Mouse (Mus musculus) limb, embryonic 13.5 days (tissue): ENCODE measurements around the gene Tcn2. TPM values are rescaled to one million over a fixed set of nuclear protein-coding genes. Genes with fewer than 3 reads are reported as not detected.
"Not testable (repeated sequence)": the region's sequence is repeated elsewhere in the genome, so short reads cannot be mapped to it uniquely, and the experiment has no call there.

Experiments used
- ATAC-seq: fragments of 200-750 bp; cut with Nextera tagmentation; 2 replicates; pipeline ENCODE4 v1.8.0; 2017; ENCODE audit warnings: low read depth, moderate number of reproducible peaks, moderate TSS enrichment; ENCODE audit not compliant: low FRiP score
- H3K27ac ChIP-seq: fragments of 300-500 bp; sonication (generic); 2 replicates; pipeline ENCODE4 v1.5.1; 2015; ENCODE audit warnings: inconsistent platforms, mild to moderate bottlenecking, moderate library complexity
- H3K27me3 ChIP-seq: fragments of 300-500 bp; sonication (generic); 2 replicates; pipeline ENCODE4 v1.6.1; 2015; ENCODE audit warnings: mild to moderate bottlenecking, inconsistent platforms
- H3K36me3 ChIP-seq: fragments of 300-500 bp; sonication (generic); 2 replicates; pipeline ENCODE4 v1.6.1; 2015; ENCODE audit warnings: inconsistent platforms, mild to moderate bottlenecking, moderate library complexity
- H3K4me1 ChIP-seq: fragments of 300-500 bp; sonication (generic); 2 replicates; pipeline ENCODE4 v1.6.1; 2015; ENCODE audit warnings: inconsistent platforms
- H3K4me2 ChIP-seq: fragments of 300-500 bp; sonication (generic); replicated peaks from 2 replicates; pipeline ENCODE4 v1.6.1; 2015; ENCODE audit warnings: inconsistent platforms, mild to moderate bottlenecking, moderate library complexity
- H3K4me3 ChIP-seq: fragments of 300-500 bp; sonication (generic); 2 replicates; pipeline ENCODE4 v1.5.1; 2015; ENCODE audit warnings: moderate library complexity, mild to moderate bottlenecking, inconsistent platforms
- H3K9ac ChIP-seq: fragments of 300-500 bp; sonication (generic); 2 replicates; pipeline ENCODE4 v1.6.1; 2015; ENCODE audit warnings: mild to moderate bottlenecking, inconsistent platforms
- H3K9me3 ChIP-seq: fragments of 300-500 bp; sonication (generic); 2 replicates; pipeline ENCODE4 v1.6.1; 2016; ENCODE audit warnings: inconsistent platforms
- WGBS: fragments of 180-500 bp; shearing (Covaris S2); methylation state at CpG from one replicate; pipeline ENCODE4 v1.1.7; 2015; 5-methylcytosine and 5-hydroxymethylcytosine counted together
- polyA plus RNA-seq: library from polyadenylated mRNA; unstranded; fragments of >200 nt; fragmentation: Nextera tagmentation; extraction: Ambion mirVana; gene quantifications from 2 replicates; pipeline ENCODE4 v1.2.1, GENCODE M21; 2015

Gene Tcn2
- polyA plus RNA-seq, 1 experiment from 2014 or later: 44.1 TPM

DNA sequence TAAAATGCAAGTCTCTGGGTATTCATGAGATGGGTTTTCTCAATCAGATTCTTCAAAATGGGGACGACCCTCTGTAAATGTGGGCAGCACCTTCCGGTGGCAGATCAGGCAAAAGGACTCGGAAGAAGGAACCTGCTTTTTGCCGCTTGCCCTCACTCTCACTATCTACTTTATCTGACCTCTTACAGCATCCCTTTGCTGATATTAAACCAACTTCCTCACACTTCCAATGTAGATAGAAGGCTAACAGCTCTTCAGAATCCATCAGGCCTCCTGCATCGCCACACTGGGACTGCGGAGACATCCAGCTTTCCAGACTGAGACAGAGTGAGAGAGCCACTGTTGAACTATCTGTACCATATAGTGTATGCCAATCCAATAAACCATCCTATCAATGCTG lies 9.2 kb downstream of the Tcn2 start:
- Histone ChIP-seq H3K27ac (no peak overlapping the region), H3K9ac (no peak overlapping the region), H3K9me3 (no peaks in the 10 kb centered on the region), H3K4me2 (no peak overlapping the region), H3K27me3 (no peaks in the 10 kb centered on the region), H3K36me3 (peaks cover 50% of the 10 kb centered on the region), H3K4me3 (no peak overlapping the region), H3K4me1 (no peaks in the 10 kb centered on the region)
- WGBS: 93% methylated on average over 6 of the region's 6 CpGs
- no peak for ATAC-seq

DNA sequence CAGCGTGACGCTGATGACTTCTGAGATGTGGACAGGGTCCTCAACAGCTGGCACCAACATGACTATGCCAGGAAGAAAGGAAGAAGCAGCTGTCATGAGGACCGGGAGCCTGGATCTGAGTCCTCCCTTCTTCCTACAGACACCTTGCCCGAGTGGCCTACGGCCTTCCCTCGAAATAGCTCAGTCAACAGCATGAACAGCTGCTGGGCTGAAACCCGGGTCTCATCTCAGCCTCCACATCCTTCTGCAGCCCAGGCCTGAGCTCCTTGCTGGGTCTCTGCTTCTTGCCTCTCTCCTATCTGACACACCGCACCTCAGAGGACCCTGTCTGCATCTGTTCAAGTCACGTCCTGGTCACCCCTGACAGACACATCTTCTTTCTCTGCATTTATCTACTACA lies 9.8 kb downstream of the Tcn2 start:
- 91% methylated on average over 9 of the region's 9 CpGs for WGBS
- Histone ChIP-seq H3K4me3 (no peak overlapping the region), H3K9ac (no peak overlapping the region), H3K4me1 (no peaks in the 10 kb centered on the region), H3K9me3 (no peaks in the 10 kb centered on the region), H3K27ac (no peak overlapping the region), H3K36me3 (peaks cover 51% of the 10 kb centered on the region), H3K27me3 (no peaks in the 10 kb centered on the region), H3K4me2 (no peak overlapping the region)
- no peak for ATAC-seq

DNA sequence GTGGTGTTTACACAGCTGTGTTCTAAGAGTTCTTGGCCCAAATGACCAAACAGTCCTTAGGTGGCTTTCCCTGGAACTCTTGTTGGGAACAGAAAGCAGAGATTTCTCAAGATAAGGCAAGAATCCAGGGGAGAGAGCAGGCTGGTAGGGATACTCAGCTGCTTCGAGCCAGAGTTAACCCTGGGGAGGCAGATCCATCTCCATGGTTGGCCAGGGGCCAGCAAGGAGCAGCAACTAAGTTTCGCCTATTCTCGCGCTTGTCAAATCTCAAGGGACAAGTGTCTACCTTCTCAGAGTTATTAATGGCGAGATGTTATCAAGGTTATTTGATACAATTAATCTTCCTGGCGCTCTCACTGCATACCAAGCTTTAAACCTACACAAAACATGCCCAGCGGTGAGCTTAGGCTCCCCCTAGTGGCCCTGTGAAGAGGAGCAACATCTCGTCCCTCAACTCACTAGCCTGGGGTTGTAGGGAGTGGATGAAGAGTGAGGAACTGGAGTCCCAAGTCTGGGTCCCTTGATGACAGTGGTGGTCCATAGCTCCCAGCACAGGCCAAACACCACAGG lies 10.6 kb downstream of the Tcn2 start:
- no peak overlapping the region for H3K9ac ChIP-seq
- H3K4me3 ChIP-seq: no peak overlapping the region
- no peak for ATAC-seq
- H3K4me1 ChIP-seq: no peaks in the 10 kb centered on the region
- H3K27ac ChIP-seq: no peak overlapping the region
- H3K36me3 ChIP-seq: peaks cover 44% of the 10 kb centered on the region
- no peak overlapping the region for H3K4me2 ChIP-seq
- no peaks in the 10 kb centered on the region for H3K9me3 ChIP-seq
- WGBS: 24% methylated on average over 8 of the region's 8 CpGs
- H3K27me3 ChIP-seq: no peaks in the 10 kb centered on the region

DNA sequence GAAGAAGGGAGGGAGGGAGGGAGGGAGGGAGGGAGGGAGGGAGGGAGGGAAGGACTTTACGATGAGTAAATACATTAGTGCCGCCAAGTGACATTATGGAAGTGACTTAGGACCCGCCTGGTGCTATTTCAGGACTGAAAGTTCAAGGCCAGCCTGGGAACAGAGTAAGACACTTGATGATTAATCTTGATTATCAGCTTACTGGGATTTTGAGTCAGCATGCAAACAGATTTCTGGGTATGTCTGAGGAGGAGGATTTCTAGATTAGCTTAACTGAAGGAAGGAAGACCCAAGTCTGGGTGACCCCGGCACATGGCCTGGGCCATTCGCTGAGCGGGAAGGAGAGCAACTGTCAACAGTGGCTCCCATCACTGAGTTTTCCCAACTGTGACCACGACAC lies 11.5 kb downstream of the Tcn2 start:
- Histone ChIP-seq H3K4me3 (no peak overlapping the region), H3K4me2 (no peak overlapping the region), H3K27me3 (0 out of 2 replicates have a peak, but pooled peaks cover under 1% of the 10 kb centered on the region), H3K36me3 (peaks cover 35% of the 10 kb centered on the region), H3K27ac (no peak overlapping the region), H3K4me1 (no peaks in the 10 kb centered on the region), H3K9ac (no peak overlapping the region), H3K9me3 (no peaks in the 10 kb centered on the region)
- WGBS: 85% methylated on average over 7 of the region's 7 CpGs
- ATAC-seq: no peak

DNA sequence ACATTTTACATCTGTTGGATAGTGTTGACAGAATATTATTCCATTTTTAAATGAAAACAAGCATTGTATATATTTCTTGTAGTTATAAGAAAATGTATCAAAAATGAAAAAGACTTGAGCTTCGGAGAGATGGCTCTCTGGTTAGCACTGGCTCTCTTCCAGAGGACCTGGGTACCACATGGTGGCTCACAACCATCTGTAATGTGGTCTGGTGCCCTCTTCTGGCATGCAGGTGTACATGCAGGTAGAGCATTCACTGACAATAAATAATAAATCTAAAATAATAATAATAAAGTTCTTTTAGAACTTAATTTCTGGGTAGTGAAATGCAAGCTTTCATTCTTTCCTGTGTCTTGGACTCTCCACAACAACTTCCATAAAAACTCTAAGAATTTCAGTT lies 13.2 kb downstream of the Tcn2 start:
- WGBS: 54% methylated on average over 1 of the region's 1 CpGs
- ATAC-seq: no peak
- peaks cover 20% of the 10 kb centered on the region for H3K36me3 ChIP-seq

DNA sequence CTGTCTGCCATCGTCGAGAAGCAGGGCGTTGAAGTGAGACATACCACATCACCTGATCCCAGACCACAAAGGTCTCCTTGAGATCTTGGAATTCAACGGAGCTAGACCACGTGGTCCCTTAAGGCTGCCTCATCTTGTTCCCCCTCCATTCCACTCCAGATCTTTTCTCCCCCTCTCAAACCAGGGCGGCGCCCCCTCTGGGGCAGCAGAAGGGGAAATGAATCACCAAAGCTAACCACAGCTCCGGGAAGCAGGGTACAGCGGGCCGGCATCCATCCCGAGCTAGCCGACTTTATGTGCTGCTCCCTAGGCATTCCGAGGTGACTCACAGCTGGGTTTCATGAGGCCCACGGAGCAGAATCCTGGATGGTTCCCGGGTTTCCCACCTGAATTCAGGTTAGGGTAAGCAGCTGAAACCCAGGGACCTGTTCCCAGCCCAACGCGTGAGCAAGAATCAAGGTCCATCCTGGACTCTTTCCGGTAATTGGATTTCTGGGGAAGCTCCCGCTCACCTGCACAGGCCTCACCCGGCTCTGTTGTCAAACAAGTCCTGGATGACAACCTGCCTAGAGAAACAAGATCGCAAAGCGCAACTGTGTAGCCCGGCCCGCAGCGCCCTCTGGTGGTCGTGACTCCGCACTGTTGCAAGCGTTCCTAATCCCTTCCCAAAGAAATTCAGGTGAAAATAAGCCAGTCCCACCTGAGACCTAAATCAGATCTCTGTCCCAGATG lies 17.7 kb downstream of the Tcn2 start, which contains the start of gene Slc35e4:
Slc35e4 (minus strand) TSS at position 556 of the 732 bp plus-strand sequence.
- Histone ChIP-seq H3K4me2 (peak within 1 kb of the TSS; percentile 93), H3K4me3 (peak within 1 kb of the TSS; percentile 63), H3K27ac (peak within 1 kb of the TSS; percentile 33; the same call in 1 of the 2 replicates), H3K36me3 (peaks cover 5% of the 10 kb centered on the region; the same call in 1 of the 2 replicates), H3K4me1 (peaks cover 26% of the 10 kb centered on the region), H3K27me3 (peaks cover 20% of the 10 kb centered on the region), H3K9me3 (no peaks in the 10 kb centered on the region), H3K9ac (peak within 1 kb of the TSS; percentile 66)
- under 1% methylated on average over 28 of the region's 28 CpGs for WGBS
- ATAC-seq: peak; percentile 76

More for the DNA sequence above, 13.2 kb downstream of the Tcn2 start:
- H3K27me3 ChIP-seq: 0 out of 2 replicates have a peak, but pooled peaks cover 4% of the 10 kb centered on the region
- H3K4me2 ChIP-seq: no peak overlapping the region
- no peak overlapping the region for H3K4me3 ChIP-seq
- peaks cover 4% of the 10 kb centered on the region; the same call in 1 of the 2 replicates for H3K4me1 ChIP-seq
- no peaks in the 10 kb centered on the region for H3K9me3 ChIP-seq
- no peak overlapping the region for H3K9ac ChIP-seq
- no peak overlapping the region for H3K27ac ChIP-seq

DNA sequence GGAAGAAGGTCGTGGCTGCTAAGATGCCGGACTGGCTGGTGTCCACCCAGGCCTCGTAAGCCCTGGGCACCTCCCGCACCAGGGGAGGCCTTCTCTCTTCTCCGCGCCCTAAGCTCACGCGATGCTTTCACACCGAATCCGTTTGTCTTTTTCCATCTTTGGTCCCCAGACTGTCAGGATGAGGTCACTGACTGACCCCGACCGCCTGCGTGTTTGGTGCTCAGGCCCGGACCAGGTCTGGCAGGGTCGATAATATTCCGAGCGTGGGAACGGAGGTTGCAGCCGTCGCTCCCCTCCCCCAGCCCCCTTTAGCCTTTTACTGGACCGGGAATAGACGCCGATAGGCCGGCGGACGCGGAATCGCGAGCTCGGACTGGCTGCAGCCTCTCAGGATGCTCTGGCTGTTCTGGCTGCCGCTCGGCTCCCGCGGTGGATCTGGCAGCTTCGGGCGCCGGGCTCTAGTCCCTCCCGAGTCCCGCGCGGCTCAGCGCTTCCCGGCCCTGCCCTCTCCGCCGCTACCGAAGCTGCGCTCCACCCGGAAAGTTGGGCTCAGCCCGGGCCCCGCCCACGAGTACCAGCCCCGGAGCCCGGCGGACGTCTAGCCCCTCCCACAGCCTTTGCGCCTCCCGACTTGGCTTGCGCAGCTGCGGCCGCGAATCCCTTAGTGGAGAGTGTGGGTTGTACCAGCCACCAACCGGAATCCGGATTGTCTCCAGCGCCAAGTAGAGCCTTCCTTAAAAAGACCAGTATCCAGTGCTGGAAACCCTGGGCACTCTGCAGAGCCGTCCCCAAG lies 18.4 kb downstream of the Tcn2 start:
- H3K4me1 ChIP-seq: peaks cover 28% of the 10 kb centered on the region
- H3K27ac ChIP-seq: 0 out of 2 replicates have a peak overlapping the region, but pooled peaks have one; percentile 33
- ATAC-seq: peak; percentile 89
- H3K9ac ChIP-seq: peak overlapping the region; percentile 66
- under 1% methylated on average over 65 of the region's 65 CpGs for WGBS
- peaks cover 5% of the 10 kb centered on the region; the same call in 1 of the 2 replicates for H3K36me3 ChIP-seq
- H3K9me3 ChIP-seq: no peaks in the 10 kb centered on the region
- H3K4me2 ChIP-seq: peak overlapping the region; percentile 93
- H3K4me3 ChIP-seq: peak overlapping the region; percentile 63
- H3K27me3 ChIP-seq: peaks cover 20% of the 10 kb centered on the region

DNA sequence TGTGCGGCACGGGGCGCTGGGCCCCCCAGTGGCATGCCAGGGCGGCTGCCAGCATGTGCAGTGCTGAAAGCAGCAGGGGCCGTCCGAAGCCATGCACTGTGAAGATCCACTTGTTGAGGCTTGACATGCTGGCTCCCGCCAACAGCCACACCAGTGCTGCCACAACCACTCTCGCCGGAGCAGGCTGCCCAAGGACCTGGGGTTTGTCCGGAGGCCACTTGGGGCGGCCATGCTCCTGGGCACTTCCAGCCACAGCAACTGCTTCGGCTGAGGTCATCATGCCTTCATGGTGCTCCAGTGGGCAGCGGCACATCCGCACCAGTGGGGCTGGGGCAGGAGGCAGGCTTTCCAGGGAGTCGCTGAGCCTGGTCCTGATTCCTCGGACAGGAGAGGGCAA lies 19.1 kb downstream of the Tcn2 start:
- peak overlapping the region; percentile 66 for H3K9ac ChIP-seq
- no peak for ATAC-seq
- no peak overlapping the region for H3K27ac ChIP-seq
- peaks cover 28% of the 10 kb centered on the region for H3K4me1 ChIP-seq
- H3K27me3 ChIP-seq: peaks cover 20% of the 10 kb centered on the region
- peak overlapping the region; percentile 63 for H3K4me3 ChIP-seq
- peak overlapping the region; percentile 93 for H3K4me2 ChIP-seq
- H3K36me3 ChIP-seq: peaks cover 5% of the 10 kb centered on the region; the same call in 1 of the 2 replicates
- 3% methylated on average over 16 of the region's 16 CpGs for WGBS
- H3K9me3 ChIP-seq: no peaks in the 10 kb centered on the region

DNA sequence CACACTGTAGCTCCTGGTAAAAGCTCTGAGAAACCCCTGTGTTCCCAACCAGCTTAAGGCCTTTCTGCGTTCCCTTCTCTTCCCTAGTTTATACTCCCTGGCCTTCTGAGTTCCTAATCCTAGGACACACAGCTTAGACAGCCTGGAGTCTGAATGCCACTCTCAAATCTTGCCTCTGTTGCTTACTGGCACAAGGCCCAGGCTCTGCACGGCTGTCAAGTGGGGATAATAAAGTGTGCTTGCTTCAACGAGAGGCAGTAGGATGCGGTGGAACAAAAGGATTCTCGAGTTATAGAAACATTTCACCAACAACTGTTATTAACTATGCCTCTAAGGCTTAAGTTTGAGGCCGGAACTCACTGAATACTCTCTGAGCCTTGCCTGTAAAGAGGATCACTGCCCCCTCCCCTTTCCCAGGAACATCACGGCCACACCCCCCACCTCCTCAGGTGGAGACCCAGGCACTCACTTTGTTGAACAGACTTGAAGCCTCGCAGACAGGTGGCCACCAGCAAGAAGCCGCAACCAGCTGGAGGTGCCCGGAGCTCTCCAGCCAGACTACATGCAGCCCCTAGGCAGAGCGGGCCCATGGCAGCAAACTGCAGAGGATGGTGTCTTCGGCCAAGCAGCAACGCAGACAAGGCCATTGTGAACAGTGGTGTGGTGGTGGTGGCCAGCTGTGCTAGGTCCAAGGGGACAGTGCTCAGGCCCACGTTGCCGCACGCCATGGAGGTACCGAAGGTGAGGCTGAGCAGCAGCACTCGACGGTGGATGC lies 19.7 kb downstream of the Tcn2 start:
- WGBS: 20% methylated on average over 19 of the region's 19 CpGs
- H3K27ac ChIP-seq: no peak overlapping the region

DNA sequence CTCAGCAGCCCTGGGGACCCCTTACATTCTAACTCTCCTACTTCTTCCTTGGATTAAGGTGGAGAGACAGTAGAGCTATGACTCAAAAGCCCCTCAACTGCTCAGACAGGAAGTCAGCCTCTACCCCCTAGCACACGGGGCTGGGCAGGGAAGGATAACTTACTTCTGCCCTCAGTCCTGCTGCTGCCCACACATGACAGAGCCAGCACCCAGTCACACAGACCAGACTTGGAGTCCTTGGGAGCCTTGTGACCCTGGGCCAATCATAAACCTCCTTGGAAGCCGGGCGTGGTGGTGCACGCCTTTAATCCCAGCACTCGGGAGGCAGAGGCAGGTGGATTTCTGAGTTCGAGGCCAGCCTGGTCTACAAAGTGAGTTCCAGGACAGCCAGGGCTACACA lies 20.5 kb downstream of the Tcn2 start:
- 92% methylated on average over 6 of the region's 6 CpGs for WGBS
- ATAC-seq, H3K9me3 ChIP-seq, H3K4me3 ChIP-seq, H3K27ac ChIP-seq, H3K36me3 ChIP-seq, H3K9ac ChIP-seq: not testable (repeated sequence)
- H3K27me3 ChIP-seq: peaks cover 20% of the 10 kb centered on the region
- peak overlapping the region; percentile 5; the same call in 1 of the 2 replicates for H3K4me2 ChIP-seq
- peaks cover 28% of the 10 kb centered on the region for H3K4me1 ChIP-seq

More for the DNA sequence above, 19.7 kb downstream of the Tcn2 start:
- Histone ChIP-seq H3K4me1 (peaks cover 28% of the 10 kb centered on the region), H3K4me2 (peak overlapping the region; percentile 93), H3K36me3 (peaks cover 2% of the 10 kb centered on the region; the same call in 1 of the 2 replicates), H3K9ac (peak overlapping the region; percentile 66; the same call in 1 of the 2 replicates), H3K27me3 (peaks cover 20% of the 10 kb centered on the region), H3K9me3 (no peaks in the 10 kb centered on the region), H3K4me3 (peak overlapping the region; percentile 63)
- no peak for ATAC-seq

DNA sequence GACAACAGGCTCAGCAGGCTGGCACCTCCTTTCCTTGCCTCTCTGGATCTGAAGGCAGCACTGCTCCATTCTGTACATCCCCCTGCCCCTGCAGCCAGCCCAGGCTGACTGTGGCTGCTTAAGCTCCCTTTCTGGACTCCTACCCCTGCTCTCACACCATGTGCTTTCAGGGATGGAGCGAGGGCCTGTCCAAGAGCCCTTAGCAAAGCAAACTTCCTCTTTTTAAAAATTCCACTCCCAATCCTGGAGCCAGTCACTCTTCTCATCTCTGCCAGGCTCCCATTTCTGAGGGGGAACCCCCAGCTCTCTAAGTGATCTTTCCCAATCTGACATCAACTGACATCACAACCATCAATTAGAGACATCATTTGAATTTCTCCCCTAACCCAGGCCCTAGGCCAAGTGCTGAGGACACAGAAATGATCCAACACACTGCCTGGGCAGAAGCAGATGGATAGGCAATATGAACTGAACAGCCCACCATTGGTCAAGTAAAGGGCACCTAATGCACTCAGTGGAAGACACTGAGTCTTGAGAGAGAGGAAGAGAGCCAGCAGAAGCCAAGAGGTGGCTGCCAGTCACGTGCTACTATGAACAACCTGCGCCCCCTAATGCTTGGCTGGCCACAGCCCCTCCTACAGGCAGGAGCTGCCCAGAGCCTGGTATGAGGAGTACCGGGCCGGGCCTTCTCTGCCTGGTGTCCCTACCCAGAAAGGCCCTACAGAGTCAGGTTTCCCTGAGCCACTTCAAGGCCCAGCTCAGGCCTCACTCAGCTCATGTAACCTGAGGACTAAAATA lies 21.2 kb downstream of the Tcn2 start:
- Histone ChIP-seq H3K27ac (no peak overlapping the region), H3K4me1 (peaks cover 28% of the 10 kb centered on the region), H3K36me3 (no peaks in the 10 kb centered on the region), H3K9ac (no peak overlapping the region), H3K27me3 (peaks cover 20% of the 10 kb centered on the region), H3K9me3 (no peaks in the 10 kb centered on the region), H3K4me2 (peak overlapping the region; percentile 5; the same call in 1 of the 2 replicates), H3K4me3 (no peak overlapping the region)
- no peak for ATAC-seq
- WGBS: 66% methylated on average over 5 of the region's 5 CpGs
